Mouse (Mus musculus) left cerebral cortex, adult 8-10 months (tissue): Measurements from ENCODE around the gene Robo4. TPM values are rescaled to one million over a fixed set of nuclear protein-coding genes. Genes with fewer than 3 reads are reported as not detected.

ENCODE experiments used
- DNase-seq, 2 experiments: peaks; one replicate each; pipeline ENCODE4 v3.0.0; 2022; ENCODE audit warnings: low spot score in 2 of 2
- total RNA-seq, 4 experiments: library from RNA; stranded (reverse); gene quantifications; 2 replicates each; pipeline ENCODE4 v1.2.4; 2022

Robo4 gene
- 1 to 10 TPM; 6.4 to 8.2 (median 6.6) TPM for total RNA-seq

GRCm38 (mm10) chr9:37401802-37402201 is at the start of gene Robo4:
Robo4 (plus strand) TSS chr9:37401897.
- no peak for DNase-seq

DNA sequence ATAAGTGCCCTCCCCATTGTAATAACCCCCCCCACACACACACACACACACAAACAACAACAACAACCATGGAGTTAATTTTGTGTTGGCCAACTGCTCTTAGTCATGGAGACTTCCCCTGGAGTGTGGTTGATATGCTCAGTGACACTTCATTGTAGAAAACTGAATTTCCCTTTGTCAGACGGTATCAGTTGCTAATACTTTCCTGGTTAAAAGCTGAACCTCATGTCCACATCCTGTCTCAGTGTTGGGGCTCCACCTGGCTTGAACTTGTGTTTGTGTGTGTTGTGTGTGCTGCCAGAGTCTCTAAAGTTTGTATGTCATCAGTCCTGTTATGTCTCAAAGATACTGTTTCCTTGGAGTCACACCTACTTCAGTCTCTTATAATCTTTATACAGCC is 47.2 kb upstream of the Robo4 start:
- no peak for DNase-seq

DNA sequence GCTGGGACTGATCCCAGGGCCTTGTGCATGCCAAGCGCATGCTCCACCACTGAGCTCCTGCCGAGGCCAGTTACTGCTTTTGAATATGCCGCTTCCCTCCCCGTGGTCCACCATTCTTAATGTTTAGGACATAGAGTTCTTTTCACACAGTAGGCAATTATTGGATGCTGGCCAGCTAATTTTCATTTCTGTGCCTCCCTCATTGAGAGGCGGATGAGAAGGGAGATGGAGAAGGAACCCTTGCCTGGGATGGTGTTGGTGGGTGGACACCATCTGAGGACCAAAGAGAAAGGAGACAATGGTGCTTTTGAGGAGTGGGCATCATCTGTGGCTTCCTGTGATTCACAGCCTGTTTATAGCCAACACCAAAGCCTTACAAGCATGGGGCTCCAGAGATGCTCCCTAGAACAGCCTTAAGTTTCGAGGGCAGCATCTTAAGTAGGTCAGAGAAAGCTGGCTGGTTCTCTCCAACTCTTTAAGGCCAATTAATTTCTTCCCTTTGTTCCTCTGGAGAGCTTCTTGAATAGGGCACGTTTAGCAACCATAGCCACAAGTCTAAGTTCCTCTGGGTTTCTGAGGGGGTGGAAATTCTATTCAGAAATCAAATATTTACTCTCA is 42.9 kb upstream of the Robo4 start:
- DNase-seq: peak; percentile 26 to 74

DNA sequence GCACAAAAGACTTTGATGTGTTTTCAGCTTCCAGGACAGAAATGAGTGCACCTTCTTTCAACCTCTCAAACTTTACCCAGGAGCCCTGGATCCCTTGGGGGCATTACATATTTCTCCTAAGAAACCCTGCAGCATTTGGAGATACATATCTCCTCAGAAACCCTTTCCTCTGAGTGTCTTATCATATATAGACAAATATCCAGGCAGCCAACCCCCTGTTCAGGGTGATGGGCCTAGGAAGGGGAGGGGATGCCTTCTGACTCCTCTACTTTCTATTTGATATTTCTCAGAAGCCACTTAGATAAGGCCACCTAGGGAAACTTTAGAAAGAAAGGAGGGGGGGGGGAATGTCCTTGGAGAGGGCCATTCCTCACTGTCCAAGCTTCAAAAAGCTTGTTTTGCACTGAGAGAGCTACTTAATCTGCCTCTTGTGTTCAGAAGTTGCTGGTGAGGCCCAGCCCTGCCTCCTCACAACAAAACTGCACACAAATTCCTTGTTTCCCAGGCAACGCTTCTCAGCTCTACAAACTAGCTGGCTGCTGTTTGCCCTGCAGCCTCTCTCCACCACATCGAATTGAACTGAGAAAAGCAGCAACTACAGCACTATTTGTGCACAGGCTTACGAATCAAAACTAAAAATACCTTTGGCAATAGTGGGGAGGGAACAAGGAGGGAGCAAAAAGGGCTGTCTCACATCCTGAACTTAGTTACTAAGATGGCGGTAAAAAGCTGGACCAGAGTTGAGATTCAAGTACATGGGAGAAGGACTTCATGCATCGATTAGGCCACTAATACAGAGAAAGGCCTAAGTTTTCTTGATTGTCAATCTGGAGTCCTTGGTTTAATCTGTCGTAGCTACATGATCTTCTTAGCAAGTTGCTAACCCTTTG is 42.1 kb upstream of the Robo4 start:
- DNase-seq: peak in 1 of 2 experiments; percentile 86

DNA sequence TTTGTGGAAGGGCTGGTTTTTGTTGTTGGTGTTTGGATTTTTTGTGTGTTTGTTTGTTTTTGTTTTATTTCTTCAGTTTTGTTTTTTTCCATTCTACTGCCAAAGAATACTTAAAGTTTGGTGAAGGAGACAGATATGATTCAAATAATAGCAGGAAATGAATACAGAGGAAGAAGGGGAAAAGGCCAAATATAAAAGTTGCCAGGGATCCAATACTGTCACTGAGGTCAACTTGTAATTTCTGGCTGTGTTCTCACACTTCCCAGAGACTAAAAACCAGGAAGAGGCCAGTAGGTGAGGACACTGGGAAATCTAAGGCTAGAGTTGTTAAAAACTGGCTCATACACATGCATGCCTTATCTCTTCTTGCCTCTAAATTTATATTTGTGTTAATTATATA is 39.6 kb upstream of the Robo4 start:
- DNase-seq: no peak

DNA sequence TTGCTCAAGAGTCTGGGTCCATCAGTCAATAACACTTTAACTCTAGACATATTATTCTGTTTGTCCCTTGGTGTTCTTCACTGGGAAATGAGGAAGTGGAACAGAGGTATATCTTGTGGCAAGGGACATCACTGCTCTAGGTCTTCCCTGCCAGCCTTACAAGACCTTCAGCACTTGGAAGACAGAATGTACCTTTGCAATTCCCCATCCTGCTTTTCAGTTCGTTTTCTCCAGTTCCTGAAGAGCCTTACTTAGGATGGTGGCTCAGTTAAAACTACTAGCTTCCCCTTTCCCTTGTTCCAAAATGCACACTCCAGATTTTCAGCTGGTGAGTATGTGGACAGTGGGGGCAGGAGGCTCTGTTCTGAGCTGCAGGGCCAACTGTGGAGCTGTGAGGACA is 38.8 kb upstream of the Robo4 start:
- no peak for DNase-seq

GRCm38 (mm10) chr9:37363551-37363950 is 38.1 kb upstream of the Robo4 start:
- DNase-seq: no peak

DNA sequence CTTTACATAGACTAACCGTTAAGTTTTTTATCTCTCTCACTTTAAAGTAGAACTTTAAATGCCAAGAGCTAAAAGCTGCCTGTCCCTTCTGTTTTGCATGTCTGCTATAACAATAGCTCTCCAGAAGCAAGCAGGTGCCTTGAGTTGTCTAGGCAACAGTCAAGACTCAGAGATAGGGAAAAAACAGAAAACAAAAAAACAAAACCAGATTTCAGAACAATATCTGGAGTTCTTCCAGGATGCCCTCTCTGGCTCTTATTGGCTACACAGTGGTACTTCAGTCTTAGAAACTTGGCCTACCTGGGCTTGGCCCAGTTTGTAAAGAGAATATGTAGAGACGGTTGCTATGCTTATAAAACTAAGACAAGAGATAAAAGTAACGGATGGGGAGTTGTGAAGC is 37.3 kb upstream of the Robo4 start:
- DNase-seq: no peak

DNA sequence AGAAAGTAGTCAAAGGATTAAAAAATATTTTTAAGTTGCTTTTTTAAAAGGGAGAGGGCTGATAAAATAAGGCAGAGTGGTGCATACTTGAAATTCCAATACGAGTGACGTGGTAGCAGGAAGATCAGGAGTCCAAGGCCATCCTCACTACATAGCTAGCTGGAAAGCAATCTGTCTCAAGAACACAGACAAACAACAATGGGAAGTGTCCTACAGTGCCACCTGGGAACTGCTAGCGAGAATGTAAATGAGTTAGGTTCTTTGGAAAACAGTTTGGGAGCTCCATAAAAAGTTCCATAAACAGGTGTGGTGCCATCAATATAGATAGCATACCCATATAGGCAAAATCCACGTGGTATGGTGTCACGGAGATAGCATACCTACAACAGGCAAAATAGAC is 36.0 kb upstream of the Robo4 start:
- DNase-seq: no peak

DNA sequence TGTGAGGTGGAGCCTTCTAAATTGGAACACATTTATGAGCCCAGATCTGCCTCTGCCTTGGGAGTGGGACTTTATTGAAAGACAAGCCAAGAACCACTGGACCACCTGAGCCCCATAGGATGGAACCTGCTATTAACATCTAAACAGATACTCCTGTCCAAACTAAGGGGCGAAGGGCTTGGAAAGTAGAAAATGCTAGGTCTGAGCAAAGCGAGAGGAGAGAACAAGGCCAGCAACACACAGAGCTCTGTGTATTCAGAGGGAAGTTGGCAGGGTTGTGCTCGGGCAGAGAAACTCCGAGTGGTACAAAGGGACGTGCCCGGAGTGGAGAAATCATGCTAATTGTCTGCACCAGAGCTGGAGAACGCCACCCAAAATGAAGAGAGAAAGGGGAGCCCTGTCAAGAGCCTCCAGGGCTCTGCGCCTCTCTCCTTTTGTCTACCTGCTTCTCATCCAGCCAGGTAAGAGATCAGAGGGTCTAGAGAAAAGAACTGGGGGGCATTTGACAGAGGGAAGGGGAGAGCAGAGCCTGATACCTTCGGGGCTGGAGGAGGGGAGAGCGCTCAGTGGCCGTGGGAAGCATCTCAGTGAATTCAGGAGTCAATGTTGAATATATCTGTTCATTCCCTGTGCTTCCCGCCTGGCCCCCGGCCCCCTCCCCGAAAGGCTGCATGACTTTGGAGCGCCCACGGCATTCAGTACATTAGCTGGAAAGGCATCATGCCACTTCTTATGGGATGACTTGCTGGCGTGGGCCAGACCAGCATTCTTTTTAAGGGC is 34.2 kb upstream of the Robo4 start, which contains the start of gene Hepacam:
Gene Hepacam (plus strand): TSS at position 51 of the 780 bp plus-strand sequence.
- peak in 1 of 2 experiments; percentile 69 for DNase-seq

DNA sequence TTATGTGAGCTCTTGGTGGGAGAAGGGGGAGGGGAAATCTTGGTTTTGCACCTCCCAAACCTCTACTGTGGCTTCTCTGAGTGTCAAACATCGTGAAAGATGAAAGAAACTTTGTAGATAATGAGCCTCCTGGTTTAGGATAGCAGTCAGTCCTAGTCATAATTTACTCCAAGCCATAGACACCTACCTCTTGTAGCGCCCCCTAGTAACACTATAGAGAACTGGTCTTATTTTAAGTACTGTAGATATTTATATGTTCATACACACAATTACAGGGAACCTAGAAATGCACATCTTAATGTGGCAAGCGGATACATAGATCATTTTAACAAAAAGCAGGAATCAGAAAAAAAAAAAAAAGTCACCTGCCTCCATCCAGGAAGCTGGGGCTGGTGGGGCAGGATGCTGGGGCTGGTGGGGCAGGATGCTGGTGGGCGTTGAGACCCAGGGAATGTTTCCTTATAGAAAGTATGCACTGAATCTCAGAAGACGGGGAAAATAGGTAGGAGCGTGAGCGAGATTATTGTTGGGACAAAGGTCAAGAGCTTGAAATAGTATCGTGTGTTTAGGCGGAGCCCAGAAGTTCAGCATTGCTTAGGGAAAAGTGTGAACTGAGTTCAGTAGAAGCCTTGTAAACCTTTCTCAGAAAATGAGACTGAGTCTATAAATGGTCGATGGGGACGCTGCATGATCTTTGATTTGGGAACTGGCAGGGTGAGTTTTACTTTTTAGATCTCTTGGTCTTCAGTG is 33.4 kb upstream of the Robo4 start:
- DNase-seq: no peak

GRCm38 (mm10) chr9:37368860-37369259 is 32.8 kb upstream of the Robo4 start:
- no peak for DNase-seq

DNA sequence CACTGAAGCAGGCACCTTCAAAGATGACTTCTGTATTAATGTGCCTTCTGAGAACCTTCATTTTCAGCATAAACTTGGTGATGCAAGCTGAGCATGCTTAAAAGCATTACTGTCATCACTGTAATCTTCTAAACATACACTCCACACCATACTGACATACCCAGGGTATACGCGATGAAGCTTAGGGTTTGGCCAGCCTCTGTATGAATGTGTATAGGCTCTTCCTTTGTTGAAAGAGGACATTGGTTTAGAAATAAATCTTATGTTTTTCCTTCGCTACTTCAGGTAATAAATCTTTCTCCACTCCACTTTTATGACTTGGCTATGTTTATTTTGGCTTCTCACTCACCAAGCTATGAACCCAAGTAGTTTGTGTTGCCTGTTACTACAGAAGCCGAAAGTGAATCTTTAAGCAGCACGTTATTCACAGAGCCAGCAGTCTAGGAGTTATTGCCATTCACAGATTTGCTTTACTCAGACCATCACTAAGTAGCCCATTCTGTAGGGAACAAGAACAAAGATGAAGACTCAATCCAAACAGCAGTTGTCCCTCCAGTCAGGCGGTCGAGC is 30.4 kb upstream of the Robo4 start:
- no peak for DNase-seq

DNA sequence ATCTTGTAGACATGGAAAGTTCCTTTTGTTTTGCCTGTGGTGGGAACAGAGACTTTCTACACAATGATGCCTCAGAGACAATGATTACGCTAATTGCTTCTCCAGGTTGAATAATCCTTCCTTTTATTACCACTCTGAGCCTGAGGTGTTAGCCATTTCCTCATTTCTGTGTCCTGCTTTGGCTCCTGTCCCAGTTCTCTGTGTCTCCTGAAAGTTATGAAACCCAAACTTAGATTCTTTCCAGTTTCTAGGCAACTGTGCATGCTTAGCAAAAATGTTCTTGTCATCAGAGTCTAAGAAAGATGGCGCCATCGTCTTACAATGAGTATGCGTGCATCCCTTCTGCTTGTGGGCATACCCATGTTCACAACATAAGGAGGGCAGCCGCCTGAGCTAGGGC is 26.0 kb upstream of the Robo4 start:
- no peak for DNase-seq

GRCm38 (mm10) chr9:37383161-37383560 is 18.5 kb upstream of the Robo4 start:
- no peak for DNase-seq

GRCm38 (mm10) chr9:37384284-37385182 is 17.2 kb upstream of the Robo4 start:
- no peak for DNase-seq

- DNase-seq: no peak
Observed at GRCm38 (mm10) chr9:37390891-37391290, 10.8 kb upstream of the Robo4 start.

- DNase-seq: no peak
Observed at GRCm38 (mm10) chr9:37392071-37392470, 9.6 kb upstream of the Robo4 start.

- no peak for DNase-seq
Observed at GRCm38 (mm10) chr9:37393482-37394131, 8.1 kb upstream of the Robo4 start.
